Mouse (Mus musculus) heart, adult 18-20 months (tissue): ENCODE measurements around the gene Slc24a3. TPM values are rescaled to one million over a fixed set of nuclear protein-coding genes. Genes with fewer than 3 reads are reported as not detected.

Experiments
- DNase-seq, 2 experiments: peaks; one replicate each; pipeline ENCODE4 v3.0.0; 2021 to 2022; ENCODE audit warnings: mixed read lengths in 1 of 2
- total RNA-seq, 2 experiments: library from RNA; stranded (reverse); gene quantifications; 2 replicates each; pipeline ENCODE4 v1.2.3; 2021

Gene Slc24a3
- total RNA-seq, 2 experiments from 2014 or later: 1.7 to 4.3 TPM

DNA sequence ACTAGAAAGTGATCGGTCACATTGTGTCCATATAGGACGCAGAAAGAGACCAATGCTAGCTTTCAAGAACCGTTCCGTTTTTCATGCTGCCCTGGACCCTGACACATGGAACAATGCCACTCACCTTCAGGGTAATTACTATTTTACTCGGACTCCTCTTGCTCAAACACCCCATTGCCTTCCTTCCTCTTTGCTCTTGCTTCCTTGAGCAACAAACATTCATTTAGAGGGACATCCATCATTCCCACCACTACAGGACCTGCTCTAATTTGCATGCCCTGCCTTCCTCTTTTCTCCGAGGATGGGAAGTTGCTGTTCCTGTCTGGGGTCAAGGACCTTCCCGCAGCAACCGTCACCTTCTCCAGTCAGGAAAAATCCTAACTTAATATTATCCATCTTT lies 517.3 kb downstream of the Slc24a3 start:
- DNase-seq: no peak

GRCm38 (mm10) chr2:145686017-145686416 lies 518.5 kb downstream of the Slc24a3 start:
- no peak for DNase-seq

DNA sequence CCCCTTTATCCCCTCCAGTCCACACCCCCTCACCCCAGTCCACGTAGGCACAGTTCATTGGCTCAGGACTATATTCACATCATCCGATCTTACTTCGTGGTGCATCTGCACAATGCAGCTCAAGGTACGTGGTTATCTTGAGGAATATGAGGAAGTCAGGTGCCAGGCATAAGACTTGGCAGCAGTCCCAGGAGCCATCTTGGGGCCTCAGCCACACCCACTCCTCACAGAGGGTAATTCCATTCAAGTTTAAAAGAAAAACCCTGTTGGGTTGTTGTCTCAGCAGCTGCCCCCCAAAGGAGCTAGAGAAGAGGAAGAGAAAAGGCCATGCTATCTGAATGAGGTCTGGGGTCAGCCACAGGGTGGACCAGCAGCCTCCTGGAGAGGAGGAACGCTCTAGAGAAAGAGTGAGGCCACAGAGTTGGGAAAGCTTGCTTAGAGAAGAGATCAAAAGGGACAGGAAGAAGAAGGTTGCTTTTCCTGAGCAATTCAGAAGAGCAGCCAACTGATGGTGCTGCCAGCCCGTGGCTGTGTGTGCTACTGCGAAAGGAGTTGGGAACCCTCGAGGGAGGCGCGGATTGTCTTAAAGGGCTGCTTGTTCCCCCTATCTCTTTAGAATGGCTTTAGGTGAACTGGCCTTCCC lies 523.9 kb downstream of the Slc24a3 start:
- no peak for DNase-seq
